Mouse (Mus musculus) kidney, postnatal 10 days (tissue): Measurements from ENCODE around the gene Cyfip2.

Experiments used
- DNase-seq: peaks from one replicate; pipeline ENCODE4 v3.0.0; 2021; ENCODE audit warnings: mixed read lengths

The Cyfip2 gene

GRCm38 (mm10) chr11:46312523-46313035 lies at the start of gene Cyfip2:
Gene Cyfip2 (minus strand): TSS chr11:46312859.
- peak; percentile 31 for DNase-seq

GRCm38 (mm10) chr11:46360991-46361665 lies 48.5 kb upstream of the Cyfip2 start:
- no peak for DNase-seq

- no peak for DNase-seq
Observed at GRCm38 (mm10) chr11:46358369-46358768, 45.7 kb upstream of the Cyfip2 start.

GRCm38 (mm10) chr11:46349681-46350410 lies 37.2 kb upstream of the Cyfip2 start:
- DNase-seq: no peak

GRCm38 (mm10) chr11:46348416-46348815 lies 35.8 kb upstream of the Cyfip2 start:
- no peak for DNase-seq

GRCm38 (mm10) chr11:46347756-46348155 lies 35.1 kb upstream of the Cyfip2 start:
- no peak for DNase-seq

GRCm38 (mm10) chr11:46343886-46344546 lies 31.4 kb upstream of the Cyfip2 start:
- DNase-seq: no peak

GRCm38 (mm10) chr11:46341960-46342359 lies 29.3 kb upstream of the Cyfip2 start:
- DNase-seq: no peak

- DNase-seq: no peak
Observed at GRCm38 (mm10) chr11:46336020-46336419, 23.4 kb upstream of the Cyfip2 start.

- no peak for DNase-seq
Observed at GRCm38 (mm10) chr11:46332217-46332616, 19.6 kb upstream of the Cyfip2 start.

GRCm38 (mm10) chr11:46326271-46327015 lies 13.8 kb upstream of the Cyfip2 start:
- no peak for DNase-seq

- DNase-seq: no peak
Observed at GRCm38 (mm10) chr11:46321559-46321958, 8.9 kb upstream of the Cyfip2 start.

- no peak for DNase-seq
Observed at GRCm38 (mm10) chr11:46314534-46314933, 1.9 kb upstream of the Cyfip2 start.

GRCm38 (mm10) chr11:46313851-46314250 lies 1.2 kb upstream of the Cyfip2 start:
- no peak for DNase-seq

GRCm38 (mm10) chr11:46311703-46312522 lies 746 bp downstream of the Cyfip2 start:
- DNase-seq: peak; percentile 68

- DNase-seq: no peak
Observed at GRCm38 (mm10) chr11:46311181-46311702, 1.4 kb downstream of the Cyfip2 start.

GRCm38 (mm10) chr11:46310647-46311063 lies 2.0 kb downstream of the Cyfip2 start:
- no peak for DNase-seq

- no peak for DNase-seq
Observed at GRCm38 (mm10) chr11:46309808-46310555, 2.7 kb downstream of the Cyfip2 start.

- peak; percentile 33 for DNase-seq
Observed at GRCm38 (mm10) chr11:46309111-46309741, 3.4 kb downstream of the Cyfip2 start.

GRCm38 (mm10) chr11:46308271-46308974 lies 4.2 kb downstream of the Cyfip2 start:
- no peak for DNase-seq
